Mouse (Mus musculus): ENCODE measurements around the gene Cast. TPM values are rescaled to one million over a fixed set of nuclear protein-coding genes. Genes with fewer than 3 reads are reported as not detected.

The Cast gene
- polyA plus RNA-seq, 1 experiment from 2014 or later: 64.5 TPM

- Histone ChIP-seq H3K4me2 (no peak overlapping the region), H3K4me1 (replicated peaks) (no peaks in the 10 kb centered on the region), H3K27ac (ENCODE audit: poor library complexity, severe bottlenecking) (no peak overlapping the region), H3K27me3 (replicated peaks) (no peaks in the 10 kb centered on the region), H3K9ac (no peak overlapping the region), H3K4me3 (no peak overlapping the region), H3K36me3 (peaks cover 44% of the 10 kb centered on the region), H3K9me3 (replicated peaks) (no peaks in the 10 kb centered on the region)
- 84% methylated on average over 5 of the region's 5 CpGs for WGBS
- no peak for ATAC-seq (ENCODE audit: insufficient number of reproducible peaks, low FRiP score)
These were observed 113.0 kb downstream of the Cast start for GRCm38 (mm10) chr13:74695497-74696193.

Other genes with a start within 250 kb of the Cast start
- gene Erap1, start 169.2 kb downstream of the Cast start, polyA plus RNA-seq (2016; fragmentation: Nextera tagmentation; extraction: Ambion mirVana): 9.3 and 17.5 TPM in 2 replicates